Mouse (Mus musculus) thymus, adult 2 months (tissue): ENCODE data around the gene Gm10160. TPM values are rescaled to one million over a fixed set of nuclear protein-coding genes. Genes with fewer than 3 reads are reported as not detected.

Experiments used
- DNase-seq: peaks from one replicate; pipeline ENCODE4 v3.0.0; 2021
- H3K27ac ChIP-seq: fragments of 200-500 bp; 2 replicates; pipeline ENCODE4 v1.5.1; 2012; ENCODE audit warnings: low read length, control low read depth; ENCODE audit not compliant: control insufficient read depth, insufficient read depth
- H3K27me3 ChIP-seq: fragments of 200-500 bp; 2 replicates; pipeline ENCODE4 v1.6.1; 2012; ENCODE audit warnings: mild to moderate bottlenecking, low read length, moderate library complexity, mixed read lengths; ENCODE audit not compliant: control insufficient read depth, insufficient read depth
- H3K36me3 ChIP-seq: fragments of 200-500 bp; 2 replicates; pipeline ENCODE4 v1.6.1; 2012; ENCODE audit warnings: mild to moderate bottlenecking, low read length, moderate library complexity; ENCODE audit not compliant: control insufficient read depth, insufficient read depth
- H3K4me1 ChIP-seq: fragments of 200-500 bp; replicated peaks from 2 replicates; pipeline ENCODE4 v1.6.1; 2012; ENCODE audit warnings: low read length; ENCODE audit not compliant: control insufficient read depth, insufficient read depth
- H3K4me3 ChIP-seq: fragments of 200-500 bp; 2 replicates; pipeline ENCODE4 v1.5.1; 2012; ENCODE audit warnings: mild to moderate bottlenecking, low read length, control low read depth, moderate library complexity; ENCODE audit not compliant: control insufficient read depth, insufficient read depth
- CTCF ChIP-seq: fragments of 200-500 bp; IDR thresholded peaks from 2 replicates; pipeline ENCODE4 v1.5.1; 2012; ENCODE audit warnings: mild to moderate bottlenecking, control low read depth, low read length, moderate library complexity, borderline replicate concordance; ENCODE audit not compliant: control insufficient read depth, poor library complexity, insufficient read depth; ENCODE audit errors: extremely low read depth
- POLR2A ChIP-seq: fragments of 200-500 bp; IDR thresholded peaks from 2 replicates; pipeline ENCODE4 v1.6.1; 2012; ENCODE audit warnings: mild to moderate bottlenecking, low read length, control low read depth, moderate library complexity; ENCODE audit not compliant: control insufficient read depth, poor library complexity, insufficient read depth; ENCODE audit errors: extremely low read depth
- WGBS: fragments of 180-500 bp; shearing (Covaris S2); methylation state at CpG from one replicate; pipeline ENCODE4 v1.1.7; 2018; 5-methylcytosine and 5-hydroxymethylcytosine counted together
- polyA plus RNA-seq: library from polyadenylated mRNA; depleted of rRNA; stranded (reverse); fragments of >200 nt; gene quantifications from 2 replicates; pipeline ENCODE4 v1.2.3, GENCODE M21; 2012

Gene Gm10160
- polyA plus RNA-seq, 1 experiment: not detected

GRCm38 (mm10) chr7:81867231-81867930 lies 11.8 kb upstream of the Gm10160 start:
- whole genome bisulfite sequencing: 97% methylated on average over 9 of the region's 9 CpGs
- DNase-seq: no peak
- TF ChIP-seq CTCF: no peak
- TF ChIP-seq POLR2A: no peak
- no peak overlapping the region for H3K4me3 ChIP-seq
- H3K4me1 ChIP-seq: peaks cover 30% of the 10 kb centered on the region
- H3K27ac ChIP-seq: no peak overlapping the region
- H3K27me3 ChIP-seq: no peaks in the 10 kb centered on the region
- H3K36me3 ChIP-seq: peaks cover 24% of the 10 kb centered on the region

DNA sequence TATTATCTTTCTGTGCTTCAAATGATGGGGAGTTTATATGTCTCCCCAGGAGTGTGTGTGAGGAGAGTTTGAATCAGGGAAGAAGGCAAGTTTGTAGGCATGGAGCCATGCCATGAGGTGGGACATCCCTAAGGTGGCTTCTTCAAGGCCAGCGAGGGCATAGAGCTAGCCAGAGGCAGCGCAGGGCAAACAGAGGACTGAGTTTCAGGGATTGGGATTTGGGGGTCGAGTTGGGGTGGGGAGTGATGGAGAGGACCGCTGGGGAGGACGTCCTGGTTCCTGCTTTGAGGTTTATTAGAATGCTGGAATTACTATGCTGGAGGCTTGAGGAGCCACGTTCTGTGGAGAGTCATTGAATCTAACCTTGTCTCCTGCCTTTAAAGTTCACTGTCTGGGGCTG lies 10.3 kb upstream of the Gm10160 start:
- Histone ChIP-seq H3K4me3 (no peak overlapping the region), H3K27ac (no peak overlapping the region), H3K4me1 (peaks cover 44% of the 10 kb centered on the region), H3K36me3 (peaks cover 17% of the 10 kb centered on the region), H3K27me3 (no peaks in the 10 kb centered on the region)
- TF ChIP-seq POLR2A (no peak), CTCF (no peak)
- WGBS: 99% methylated on average over 6 of the region's 6 CpGs
- no peak for DNase-seq

DNA sequence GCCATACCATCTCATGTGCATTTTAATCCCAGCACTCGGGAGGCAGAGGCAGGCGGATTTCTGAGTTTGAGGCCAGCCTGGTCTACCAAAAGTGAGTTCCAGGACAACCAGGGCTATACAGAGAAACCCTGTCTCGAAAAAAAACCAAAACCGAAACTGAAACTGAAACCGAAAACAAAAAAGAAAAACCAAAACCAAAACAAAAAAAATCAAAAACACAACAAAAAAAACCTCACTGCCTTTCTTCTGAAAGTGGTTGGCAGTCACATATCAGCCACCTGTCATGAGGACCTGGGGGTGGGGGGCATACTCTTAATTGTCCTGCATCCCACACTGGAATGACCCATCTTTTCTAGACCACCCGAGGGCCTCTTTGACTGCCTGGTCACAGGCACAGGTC lies 9.0 kb upstream of the Gm10160 start:
- no peak for DNase-seq
- Histone ChIP-seq H3K4me3 (no peak overlapping the region), H3K27ac (peak overlapping the region; percentile 96; the same call in 1 of the 2 replicates), H3K4me1 (peaks cover 49% of the 10 kb centered on the region), H3K36me3 (peaks cover 14% of the 10 kb centered on the region), H3K27me3 (no peaks in the 10 kb centered on the region)
- WGBS: 71% methylated on average over 6 of the region's 6 CpGs
- TF ChIP-seq POLR2A (no peak), CTCF (no peak)

GRCm38 (mm10) chr7:81862587-81863583 lies 7.3 kb upstream of the Gm10160 start:
- Histone ChIP-seq H3K27me3 (no peaks in the 10 kb centered on the region), H3K27ac (peak overlapping the region; percentile 96), H3K4me1 (peaks cover 52% of the 10 kb centered on the region), H3K36me3 (peaks cover 7% of the 10 kb centered on the region; the same call in 1 of the 2 replicates), H3K4me3 (peak overlapping the region; percentile 45)
- peak; percentile 82 for TF ChIP-seq POLR2A
- no peak for TF ChIP-seq CTCF
- DNase-seq: peak; percentile 85
- WGBS: 23% methylated on average over 24 of the region's 24 CpGs

DNA sequence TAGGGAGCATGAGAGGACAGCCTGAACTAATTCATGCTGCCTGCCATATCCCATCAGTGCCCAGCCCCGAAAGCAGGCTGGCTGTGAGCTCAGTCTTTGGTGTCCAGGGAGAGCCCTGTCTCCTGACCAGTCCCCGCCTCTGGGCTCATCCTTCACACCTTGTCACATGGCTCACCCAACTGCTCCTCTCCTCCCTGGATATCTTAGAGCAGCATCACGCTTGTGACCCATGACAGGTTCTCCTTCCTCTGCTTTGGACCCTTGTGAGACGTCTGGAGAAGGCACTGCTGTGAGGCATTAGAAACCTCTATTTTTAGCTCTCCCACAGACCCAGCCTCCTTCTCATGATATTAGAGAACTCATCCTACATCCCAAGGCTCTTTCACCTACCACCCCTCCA lies 6.3 kb upstream of the Gm10160 start:
- TF ChIP-seq POLR2A: no peak
- Histone ChIP-seq H3K27ac (peak overlapping the region; percentile 96), H3K4me1 (peaks cover 52% of the 10 kb centered on the region), H3K36me3 (peaks cover 7% of the 10 kb centered on the region; the same call in 1 of the 2 replicates), H3K4me3 (peak overlapping the region; percentile 45), H3K27me3 (no peaks in the 10 kb centered on the region)
- 78% methylated on average over 4 of the region's 4 CpGs for WGBS
- DNase-seq: no peak

GRCm38 (mm10) chr7:81861461-81861860 lies 5.9 kb upstream of the Gm10160 start:
- no peaks in the 10 kb centered on the region for H3K27me3 ChIP-seq
- peaks cover 52% of the 10 kb centered on the region for H3K4me1 ChIP-seq
- H3K4me3 ChIP-seq: peak overlapping the region; percentile 2; the same call in 1 of the 2 replicates
- peaks cover 7% of the 10 kb centered on the region; the same call in 1 of the 2 replicates for H3K36me3 ChIP-seq
- no peak for DNase-seq
- peak overlapping the region; percentile 96 for H3K27ac ChIP-seq
- 85% methylated on average over 2 of the region's 2 CpGs for WGBS
- TF ChIP-seq POLR2A: no peak
- no peak for TF ChIP-seq CTCF
